8 mouse cellular contexts compared by ENCODE assay signal in genomic region chr2:70825371-70826051, GRCm38 (mm10). TPM values are rescaled to one million over a fixed set of nuclear protein-coding genes. Genes with fewer than 3 reads are reported as not detected.
DNase-seq lines count a peak whose midpoint lies in the region; ATAC-seq and TF ChIP-seq lines count a peak whose summit lies in the region.

Tlk1 (minus strand) TSS chr2:70825728.

- H3K27ac ChIP-seq in forebrain, embryonic 13.5 days: peak within 1 kb of the TSS; percentile 100
- peak within 1 kb of the TSS; percentile 96 for H3K27ac ChIP-seq in layer of hippocampus, adult 2 months
- H3K27ac ChIP-seq in lung, embryonic 16.5 days (ENCODE audit: low read length): peak within 1 kb of the TSS; percentile 99

- no peaks in the 10 kb centered on the region for H3K36me3 ChIP-seq in forebrain, embryonic 13.5 days (ENCODE audit: poor library complexity, severe bottlenecking)
- H3K36me3 ChIP-seq in lung, embryonic 16.5 days (ENCODE audit: control insufficient read depth, insufficient read depth, low read length): no peaks in the 10 kb centered on the region

- no peak for TF ChIP-seq CTCF in layer of hippocampus, adult 2 months (conservative IDR thresholded peaks at IDR 0.05)

- peak; percentile 72 for DNase-seq in ES-CJ7 (ENCODE audit: low read depth, low spot score)
- DNase-seq in c-Kit-positive CD71-positive TER-119-positive erythroid progenitor cells, embryonic 14.5 days (ENCODE audit: low spot score): peak; percentile 79
- peak; percentile 53 for DNase-seq in heart, postnatal 25 days (ENCODE audit: low spot score)
- DNase-seq in layer of hippocampus, adult 2 months (ENCODE audit: low spot score in 2 of 2): peak; percentile 30 to 72
- DNase-seq in ovary, postnatal 10 days (ENCODE audit: low spot score): peak; percentile 44
- peak; percentile 73 to 85 for DNase-seq in thymus, postnatal 10 days (ENCODE audit: low spot score in 2 of 2)

- no peaks in the 10 kb centered on the region for H3K27me3 ChIP-seq in forebrain, embryonic 13.5 days
- H3K27me3 ChIP-seq in lung, embryonic 16.5 days (ENCODE audit: control insufficient read depth, insufficient read depth, low read depth, low read length): no peaks in the 10 kb centered on the region

- ATAC-seq in forebrain, embryonic 13.5 days: peak; percentile 86
- ATAC-seq in lung, embryonic 16.5 days (ENCODE audit: low read depth): peak; percentile 93

- H3K4me2 ChIP-seq in forebrain, embryonic 13.5 days: peak within 1 kb of the TSS; percentile 71
- H3K4me2 ChIP-seq in lung, embryonic 16.5 days (ENCODE audit: low read depth, low read length): peak within 1 kb of the TSS; percentile 81

- intact Hi-C loops in heart, postnatal 25 days (cut with DNase I): loop anchor here (2.0 kb wide), 1 partner anchor 45 kb away; no protein-coding TSS in a partner anchor

- WGBS in forebrain, embryonic 13.5 days: 2% methylated on average over 14 of the region's 118 CpGs
- WGBS in lung, embryonic 16.5 days: 1% methylated on average over 57 of the region's 118 CpGs

- peak within 1 kb of the TSS; percentile 93 for H3K9ac ChIP-seq in forebrain, embryonic 13.5 days
- peak within 1 kb of the TSS; percentile 99 for H3K9ac ChIP-seq in lung, embryonic 16.5 days (ENCODE audit: low read length)

- peak within 1 kb of the TSS; percentile 94 for H3K4me3 ChIP-seq in forebrain, embryonic 13.5 days
- peak within 1 kb of the TSS; percentile 80 for H3K4me3 ChIP-seq in layer of hippocampus, adult 2 months
- peak within 1 kb of the TSS; percentile 89 for H3K4me3 ChIP-seq in lung, embryonic 16.5 days (ENCODE audit: low read length)

- H3K4me1 ChIP-seq in forebrain, embryonic 13.5 days: peaks cover 23% of the 10 kb centered on the region
- H3K4me1 ChIP-seq in lung, embryonic 16.5 days (replicated peaks; ENCODE audit: control insufficient read depth, insufficient read depth, low read length): no peaks in the 10 kb centered on the region

- H3K9me3 ChIP-seq in forebrain, embryonic 13.5 days (replicated peaks): no peaks in the 10 kb centered on the region
- no peaks in the 10 kb centered on the region for H3K9me3 ChIP-seq in lung, embryonic 16.5 days (ENCODE audit: control insufficient read depth, low read length)

RNA-seq across cellular contexts. Expression of gene Tlk1, which starts in this region (rescaled TPM):
- 23.6 and 26.6 TPM in 2 replicates for polyA plus RNA-seq in forebrain, embryonic 13.5 days (2015; fragmentation: Nextera tagmentation; extraction: Ambion mirVana)
- 10 to 100 TPM; 31.2 to 31.9 TPM for total RNA-seq in heart, postnatal 25 days (2021)
- 10 to 100 TPM; 74.0 to 83.3 TPM for total RNA-seq in layer of hippocampus, adult 2 months (2021)
- polyA plus RNA-seq in lung, embryonic 16.5 days (2015; fragmentation: Nextera tagmentation; extraction: Ambion mirVana): 21.1 and 22.9 TPM in 2 replicates

Comparison
In these comparisons a context has a peak if more than half of its experiments do, and no peak if none do; other contexts are left out.
1. Peak in every context shown above with its lines: DNase-seq, ATAC-seq, H3K4me3 ChIP-seq and H3K27ac ChIP-seq.